Mouse (Mus musculus) cerebellum, adult 11-12 months (tissue): ENCODE results near the gene Sltm.
"Not testable (repeated sequence)": the region's sequence is repeated elsewhere in the genome, so short reads cannot be mapped to it uniquely, and the experiment has no call there.

Source experiments
- DNase-seq: peaks from one replicate; pipeline ENCODE4 v3.0.0; 2022

Gene Sltm

DNA sequence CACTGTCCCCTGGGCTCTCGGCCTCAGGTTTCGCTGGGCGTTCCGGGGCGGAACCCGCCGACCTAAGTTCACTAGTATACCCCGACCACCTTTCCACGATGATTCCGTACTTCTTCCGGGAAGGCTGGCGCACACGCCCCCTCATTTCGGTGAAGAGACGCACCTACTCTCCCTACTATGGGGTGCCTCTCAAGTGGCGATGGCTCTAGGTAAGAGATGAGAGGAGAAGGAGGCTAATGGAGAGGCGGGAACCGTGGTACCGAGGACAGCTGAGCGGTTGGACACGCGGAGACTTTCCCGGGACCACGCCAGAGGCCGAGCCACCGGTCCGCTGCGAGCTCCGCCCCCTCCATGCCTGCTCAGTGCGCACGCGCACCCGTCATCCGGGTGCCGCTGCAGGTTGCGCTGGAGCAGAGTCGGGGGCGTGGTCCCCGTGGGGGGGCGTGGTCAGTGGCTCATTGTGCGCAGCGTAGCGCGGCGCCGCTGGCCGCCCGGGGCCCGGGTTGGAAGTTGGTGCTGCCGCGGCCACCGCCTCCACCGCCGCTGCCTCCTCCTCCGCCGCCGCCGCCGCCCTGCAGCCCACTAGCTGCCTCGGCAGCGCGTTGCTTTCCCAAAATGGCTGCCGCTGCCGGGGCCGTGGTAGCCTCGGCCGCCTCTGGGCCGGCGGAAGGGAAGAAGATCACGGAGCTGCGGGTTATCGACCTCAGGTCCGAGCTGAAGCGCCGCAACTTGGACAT, at the start of gene Sltm:
Gene Sltm, plus strand, starts transcription at position 450 of the 737 bp plus-strand sequence.
- peak; percentile 98 for DNase-seq

- DNase-seq = no peak
These were observed 49.5 kb upstream of the Sltm start for GRCm38 (mm10) chr9:70493038-70493437.

DNA sequence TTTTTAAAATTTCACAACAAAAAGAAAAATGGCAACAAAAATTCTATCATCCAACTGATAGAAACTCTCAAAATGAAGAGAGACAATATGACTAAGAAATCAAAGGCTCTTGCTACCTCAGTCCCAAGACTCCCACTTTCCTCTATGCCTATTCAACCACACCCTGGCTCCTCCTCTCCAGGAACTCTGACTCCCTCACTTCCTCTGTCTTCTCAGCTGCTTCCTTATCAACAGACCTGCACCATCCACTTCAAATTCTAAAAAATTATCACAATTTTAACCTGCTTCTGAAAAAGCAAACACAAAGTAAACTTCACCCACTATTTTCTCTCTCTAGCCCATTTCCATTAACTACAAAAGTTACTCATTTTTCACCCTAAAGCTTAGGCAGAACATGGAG, 45.6 kb upstream of the Sltm start:
- DNase-seq = no peak

DNA sequence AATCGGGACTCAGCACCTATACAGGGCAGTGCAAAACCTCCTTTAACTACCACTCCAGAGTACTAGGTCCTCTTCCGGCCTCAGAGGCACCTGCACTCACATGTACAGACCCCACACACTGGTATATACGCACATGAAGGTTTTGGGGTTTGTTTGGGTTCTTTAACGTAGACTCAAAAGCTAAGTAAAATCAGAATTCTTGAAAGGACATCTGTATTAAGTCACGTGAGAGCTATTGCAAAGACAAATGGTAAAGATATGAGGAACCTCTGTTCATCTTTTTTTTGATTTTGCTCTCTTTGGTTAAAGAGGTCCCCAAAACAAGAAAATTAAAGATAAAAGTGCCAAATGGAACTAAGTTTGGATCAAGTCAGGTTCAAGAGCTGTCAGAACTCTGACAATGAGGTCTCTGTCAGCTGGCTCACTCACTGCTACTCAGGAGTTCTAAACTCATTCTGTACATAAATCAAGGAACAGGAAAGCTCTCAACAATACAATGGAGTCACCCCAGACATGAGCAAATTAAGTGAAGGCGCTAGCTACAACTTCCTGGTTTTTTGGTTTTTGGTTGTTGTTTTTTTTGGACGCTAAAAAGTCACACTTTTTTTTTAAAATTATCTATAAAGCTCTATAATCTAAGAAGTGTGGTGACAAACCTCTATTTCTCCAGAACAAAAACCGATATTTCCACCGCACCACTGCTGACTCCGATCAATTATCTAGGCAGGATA, 40.1 kb upstream of the Sltm start:
- no peak for DNase-seq

- no peak for DNase-seq
These were observed 39.4 kb upstream of the Sltm start for GRCm38 (mm10) chr9:70503015-70503603.

DNA sequence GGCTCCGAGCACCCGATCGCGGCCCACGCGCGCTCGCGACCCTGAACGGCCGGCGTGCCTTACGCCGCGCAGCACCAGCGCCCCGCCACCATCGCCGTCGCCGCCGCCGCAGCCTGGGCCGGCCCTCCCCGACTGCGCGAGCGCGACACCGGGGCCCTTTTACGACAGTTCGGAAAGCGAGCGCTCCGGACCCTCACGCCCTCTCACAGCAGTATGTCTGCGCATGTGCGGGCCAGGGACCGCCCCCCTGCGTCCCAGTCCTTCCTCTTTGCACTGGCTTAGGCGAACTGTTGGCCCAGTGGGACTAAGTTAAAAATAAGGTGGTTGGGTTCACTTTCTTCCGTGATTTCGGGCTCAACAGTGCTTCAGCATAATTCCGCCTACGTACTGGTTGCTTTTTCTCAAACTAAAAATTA, 38.9 kb upstream of the Sltm start, which contains the start of gene Rnf111:
Gene Rnf111, minus strand, starts transcription at position 100 of the 416 bp plus-strand sequence.
- peak; percentile 98 for DNase-seq

GRCm38 (mm10) chr9:70506186-70506585, 36.4 kb upstream of the Sltm start:
- no peak for DNase-seq

DNA sequence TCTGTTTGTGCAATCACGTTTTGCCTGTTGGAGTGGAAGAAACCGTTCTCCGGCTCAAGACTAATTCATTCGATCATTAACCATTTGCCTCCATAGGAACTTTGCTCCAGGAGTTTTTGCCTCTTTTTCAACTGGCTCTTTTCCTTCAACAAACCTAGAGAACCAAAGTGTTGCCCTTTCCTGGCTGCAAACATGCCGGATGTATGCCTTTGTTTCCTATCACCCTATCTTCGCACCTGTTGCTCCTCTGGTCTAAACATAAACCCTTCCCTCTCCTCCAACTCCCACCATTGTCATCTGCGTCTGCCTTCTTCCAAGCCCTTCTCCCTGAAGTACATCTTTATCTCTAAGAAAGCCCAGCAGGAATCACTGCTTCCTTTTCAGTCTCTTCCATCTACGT, 35.8 kb upstream of the Sltm start:
- DNase-seq = no peak

GRCm38 (mm10) chr9:70509906-70510525, 32.5 kb upstream of the Sltm start:
- no peak for DNase-seq

DNA sequence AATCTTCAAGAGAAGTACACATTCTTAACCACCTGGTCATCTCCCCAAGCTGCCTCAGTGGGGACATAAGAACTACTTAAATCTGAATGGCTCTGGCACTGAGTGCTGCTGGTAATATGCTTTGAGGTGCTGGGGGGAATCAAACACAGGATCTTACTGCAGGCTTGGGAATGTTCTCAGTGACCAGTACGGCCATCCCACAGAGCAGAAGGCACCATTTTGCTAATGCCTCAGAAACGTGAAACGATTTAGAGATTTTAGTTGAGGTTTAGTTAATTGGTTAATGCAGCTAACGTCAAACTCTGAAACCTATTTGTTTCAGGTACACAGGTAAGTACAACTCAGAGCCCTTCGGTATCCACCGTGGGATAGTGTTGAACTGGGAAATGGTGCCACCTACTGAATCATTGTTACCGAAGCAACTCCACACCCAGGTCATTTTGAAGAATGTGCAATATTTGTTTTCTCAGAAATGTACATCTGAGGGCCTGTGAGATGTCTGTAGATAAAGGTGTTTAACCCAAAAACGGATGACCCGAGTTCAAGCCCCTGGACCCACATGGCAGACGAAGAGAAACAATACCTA, 31.5 kb upstream of the Sltm start:
- no peak for DNase-seq

DNA sequence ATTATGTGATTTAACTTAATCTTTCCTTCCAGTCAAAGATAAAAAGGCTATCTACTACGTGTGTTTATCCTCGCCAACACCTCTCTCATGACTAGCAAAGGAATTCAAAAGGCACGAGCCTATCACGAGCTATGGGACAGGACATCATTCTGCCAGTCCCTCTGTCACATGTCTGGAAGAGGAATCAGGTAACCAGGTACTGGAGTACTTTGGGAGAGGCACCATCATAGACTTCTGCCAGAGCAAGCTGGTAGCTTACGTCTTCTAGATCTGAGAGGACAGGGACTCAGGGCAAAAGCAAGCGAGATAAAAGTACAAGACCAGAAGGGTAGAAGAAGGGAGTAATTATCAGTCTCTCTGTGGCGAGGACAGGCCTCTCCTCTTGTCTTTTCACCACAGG, 30.9 kb upstream of the Sltm start:
- DNase-seq = no peak

DNA sequence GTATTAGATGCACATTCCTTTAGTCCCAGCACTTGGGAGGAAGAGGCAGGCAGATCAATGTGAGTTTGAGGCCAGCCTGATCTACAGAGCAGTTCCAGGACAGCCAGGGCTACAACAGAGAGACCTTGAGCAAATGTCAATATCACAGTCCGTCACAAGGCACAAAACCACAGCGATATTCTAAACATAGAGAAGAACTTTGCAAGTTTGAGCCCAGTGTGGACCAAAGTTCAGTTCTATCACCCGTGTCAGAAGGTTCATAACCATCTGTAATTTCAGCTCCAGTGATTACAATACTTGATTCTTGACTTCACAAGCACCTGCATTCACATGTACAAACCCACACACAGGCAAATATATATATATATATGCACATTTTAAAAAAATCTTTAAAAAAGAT, 21.9 kb upstream of the Sltm start:
- no peak for DNase-seq

- DNase-seq = no peak
These were observed 18.7 kb upstream of the Sltm start for GRCm38 (mm10) chr9:70523813-70524212.

DNA sequence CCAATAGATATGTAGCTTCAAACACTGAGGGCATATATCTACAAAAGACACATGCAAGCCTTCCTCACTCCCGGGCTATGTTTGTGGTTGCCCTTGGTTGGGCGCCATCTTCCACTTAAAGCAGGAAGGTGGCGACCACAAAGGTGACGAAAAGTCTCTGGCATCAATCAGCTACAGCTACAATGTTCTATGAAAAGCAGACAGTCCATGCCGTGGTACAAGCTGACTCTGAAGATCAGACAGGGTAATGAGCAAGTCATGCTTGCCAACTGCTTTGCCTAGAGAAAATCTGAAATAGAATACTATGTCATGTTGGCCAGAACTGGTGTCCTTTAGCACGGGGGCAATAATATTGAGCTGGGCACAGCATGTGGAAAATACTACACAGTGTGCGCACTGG, 18.2 kb upstream of the Sltm start:
- no peak for DNase-seq

DNA sequence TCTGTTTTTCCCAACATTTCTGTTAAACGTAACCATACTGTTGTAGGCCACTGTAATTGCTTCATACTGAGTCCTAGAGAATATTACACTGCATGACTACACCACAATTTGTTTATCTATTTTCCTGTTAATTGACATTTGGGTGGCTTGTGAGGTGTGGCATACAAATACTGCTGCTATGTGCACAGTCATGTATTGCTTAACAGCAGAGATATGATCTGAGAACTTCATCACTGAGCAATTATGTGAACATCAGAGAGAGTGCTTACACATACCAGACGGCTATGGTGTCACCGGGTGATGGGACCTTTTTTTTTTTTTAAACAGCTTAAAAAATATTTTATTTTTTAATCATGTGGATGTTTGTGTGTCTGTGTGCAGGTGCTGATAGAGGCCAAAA, 9.2 kb upstream of the Sltm start:
- no peak for DNase-seq

- no peak for DNase-seq
These were observed 970 bp upstream of the Sltm start for GRCm38 (mm10) chr9:70541584-70541983.

DNA sequence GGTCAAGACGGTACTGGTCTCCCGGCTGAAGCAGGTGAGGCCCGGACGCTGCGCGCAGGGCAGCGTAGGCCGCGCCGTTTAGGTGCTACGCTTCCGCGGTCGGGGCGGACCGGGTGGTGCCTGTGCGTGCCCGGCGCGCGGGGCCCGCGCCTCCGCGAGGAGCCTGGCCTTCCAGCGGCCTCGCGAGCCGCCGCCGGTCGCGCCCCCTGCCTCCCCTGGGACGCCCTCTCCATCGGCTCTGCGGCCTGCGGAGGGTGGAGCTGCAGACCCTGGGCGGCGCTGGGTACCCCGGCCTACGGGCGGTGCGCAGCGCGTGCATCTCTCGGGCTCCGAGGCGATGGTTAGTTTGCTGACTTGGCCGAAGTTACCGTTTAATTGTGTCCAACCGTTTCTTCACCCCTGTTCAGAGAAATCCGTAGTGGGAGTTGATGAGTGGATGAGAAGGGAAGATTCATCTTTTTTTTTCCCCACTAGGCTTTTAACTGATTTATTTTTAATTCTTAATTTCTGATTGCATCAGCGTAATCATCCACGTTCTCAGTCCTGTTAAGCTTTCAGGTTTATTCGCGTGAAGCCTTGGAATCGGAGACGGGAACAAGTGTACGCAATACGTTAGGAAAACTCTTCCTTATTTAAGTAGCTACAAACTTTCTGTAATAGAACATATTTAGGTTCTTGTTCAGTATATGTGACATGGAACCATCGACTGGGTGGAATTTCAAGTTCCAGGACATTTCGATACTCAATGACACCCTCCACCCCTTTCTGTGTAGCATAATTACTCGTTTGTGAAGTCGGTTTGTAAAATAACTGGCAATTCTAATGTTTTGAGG, 710 bp downstream of the Sltm start:
- DNase-seq = no peak

GRCm38 (mm10) chr9:70543985-70544384, 1.4 kb downstream of the Sltm start:
- no peak for DNase-seq

- DNase-seq = no peak
These were observed 2.3 kb downstream of the Sltm start for GRCm38 (mm10) chr9:70544831-70545230.

DNA sequence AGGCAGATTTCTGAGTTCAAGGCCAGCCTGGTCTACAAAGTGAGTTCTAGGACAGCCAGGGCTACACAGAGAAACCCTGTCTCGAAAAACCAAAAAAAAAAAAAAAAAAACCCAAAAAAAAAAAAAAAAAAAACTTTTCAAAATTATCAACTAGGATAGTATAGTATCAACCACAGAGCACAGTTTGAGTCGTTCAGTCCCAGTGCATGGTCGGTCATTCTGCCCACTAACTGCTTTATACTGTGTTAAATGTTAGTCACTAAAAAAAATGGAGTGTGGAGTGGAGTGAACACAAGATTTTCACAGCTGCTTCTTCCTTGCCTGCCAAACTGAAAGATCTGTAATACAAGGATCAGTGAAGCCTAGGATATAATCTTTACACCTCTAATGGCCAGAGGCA, 4.0 kb downstream of the Sltm start:
- DNase-seq = not testable (repeated sequence)

- no peak for DNase-seq
These were observed 5.8 kb downstream of the Sltm start for GRCm38 (mm10) chr9:70548304-70548703.

DNA sequence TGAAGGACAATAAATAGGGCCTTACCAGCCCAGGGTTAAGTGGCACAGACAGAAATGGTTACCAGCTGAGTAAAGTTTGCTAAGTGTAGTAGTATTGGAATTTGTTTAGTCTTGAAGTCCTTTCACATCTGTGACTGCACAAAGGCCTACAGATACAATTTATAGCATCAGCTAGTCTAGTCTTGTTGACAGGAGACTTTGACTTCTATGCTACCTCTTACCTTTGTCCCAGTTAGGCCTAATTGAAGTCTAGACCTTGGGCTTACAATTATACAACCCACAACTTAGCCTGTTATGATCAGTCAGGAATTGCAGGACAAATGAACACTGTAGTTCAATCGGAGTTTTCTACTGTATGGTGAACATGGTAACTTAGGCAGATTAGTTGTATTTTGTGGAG, 9.0 kb downstream of the Sltm start:
- DNase-seq = no peak
